Mouse (Mus musculus) kidney, adult 2 months (tissue): ENCODE measurements around the gene Taf8.

Experiments
- CTCF ChIP-seq: fragments of 200-500 bp; conservative IDR thresholded peaks from 2 replicates; pipeline ENCODE4 v1.5.1; 2011; ENCODE audit warnings: low read depth, mild to moderate bottlenecking, control low read depth, low read length, moderate library complexity, mixed read lengths; ENCODE audit not compliant: insufficient read depth, insufficient read length
- POLR2A ChIP-seq: fragments of 200-500 bp; IDR thresholded peaks from one replicate; pipeline ENCODE4 v1.6.1; 2011; ENCODE audit warnings: low read depth, low read length, control low read depth

DNA sequence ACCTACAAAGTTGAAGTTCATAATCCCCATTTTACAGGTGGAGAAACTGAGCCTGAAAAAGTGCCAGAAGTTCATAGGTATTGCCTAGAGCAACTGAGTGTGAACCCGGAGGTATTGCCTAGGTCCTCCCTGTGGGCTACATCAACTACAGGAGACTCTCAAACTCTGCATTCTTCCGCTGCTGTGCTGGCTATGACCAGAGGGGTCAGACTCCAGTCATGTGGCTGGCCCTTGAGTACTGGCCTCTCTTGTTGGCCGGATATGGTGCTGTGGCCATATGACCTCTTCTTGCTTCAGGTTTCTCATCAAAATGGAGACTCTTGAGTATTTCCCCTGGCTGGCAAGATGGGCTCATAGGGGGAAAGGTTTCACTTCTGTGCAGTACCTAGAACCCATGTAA lies 59.8 kb downstream of the Taf8 start:
- TF ChIP-seq CTCF (0 out of 2 replicates have a peak, but pooled peaks have one; percentile 14), POLR2A (no peak)
